Mouse (Mus musculus): ENCODE measurements at regions not wholly inside any gene's neighbourhood (a gene's known extent, or its start where the extent isn't known, plus 50 kb on each side); places are given as distances from the start of the nearest gene placed in this dataset.
A peak's percentile ranks its signal among the peaks of the same experiment; 100 is the strongest.

DNA sequence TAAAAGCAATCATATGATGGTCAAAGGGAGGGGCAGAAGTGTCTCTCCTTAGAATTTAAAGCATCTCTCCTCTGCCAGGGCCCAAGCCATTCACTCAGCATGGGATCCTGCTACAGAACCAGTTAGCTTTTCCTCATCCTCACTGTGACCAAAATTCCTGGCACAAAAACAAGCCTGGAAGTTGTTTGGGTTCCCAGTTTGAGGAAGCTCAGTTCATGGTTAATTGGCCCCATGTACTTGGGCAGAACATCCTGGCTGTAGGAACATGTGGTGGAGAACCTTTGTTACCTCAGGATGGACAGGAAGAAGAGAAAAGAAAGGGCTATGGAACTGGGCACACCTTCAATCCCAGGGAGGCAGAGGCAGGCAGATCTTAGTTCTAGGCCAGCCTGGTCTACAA is 52.4 kb upstream of the Mfge8 start:
- DNase-seq (ENCODE audit: extremely low read depth, low read depth, low spot score), result no peak

DNA sequence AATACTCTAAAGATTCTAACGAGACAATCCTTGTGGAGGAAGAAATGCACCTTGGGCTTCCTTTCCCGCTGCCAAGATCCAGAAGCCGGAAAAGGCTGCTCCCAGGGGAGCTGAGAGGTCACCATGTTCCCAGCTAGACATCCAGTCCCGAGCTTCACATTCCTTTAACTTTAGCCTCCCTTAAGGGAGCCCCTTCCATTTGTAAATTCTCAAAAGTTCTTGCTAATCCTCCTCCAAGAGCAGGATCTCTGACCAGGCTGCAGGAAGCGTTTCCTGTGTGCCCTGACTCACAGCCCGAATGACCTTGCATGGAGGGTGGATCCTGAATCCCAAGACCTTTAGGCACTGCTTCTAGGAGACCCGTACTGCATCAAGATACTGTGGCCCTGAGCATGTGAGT is 53.5 kb upstream of the Mfge8 start:
- no peak for DNase-seq (ENCODE audit: extremely low read depth, low read depth, low spot score)

DNA sequence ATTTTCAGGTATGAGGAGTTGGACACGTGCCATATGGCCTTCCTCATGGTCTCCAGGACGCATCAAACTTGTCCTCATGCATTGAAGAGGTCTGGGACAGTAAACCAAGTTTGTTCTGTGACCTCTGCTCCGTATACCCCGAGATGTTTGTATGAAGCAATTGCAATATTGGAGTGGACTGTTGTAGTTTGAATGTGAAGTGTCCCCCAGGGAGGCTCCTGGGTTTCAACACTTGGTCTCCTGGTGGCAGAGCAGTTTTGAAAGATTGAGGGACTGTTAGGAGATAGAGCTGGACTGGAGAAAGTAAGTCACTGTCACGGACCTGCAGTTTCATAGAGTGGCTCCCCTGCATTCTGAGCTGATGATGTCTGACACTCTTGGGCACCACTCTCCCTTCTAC is 54.6 kb upstream of the Mfge8 start:
- DNase-seq (ENCODE audit: extremely low read depth, low read depth, low spot score), result no peak

DNA sequence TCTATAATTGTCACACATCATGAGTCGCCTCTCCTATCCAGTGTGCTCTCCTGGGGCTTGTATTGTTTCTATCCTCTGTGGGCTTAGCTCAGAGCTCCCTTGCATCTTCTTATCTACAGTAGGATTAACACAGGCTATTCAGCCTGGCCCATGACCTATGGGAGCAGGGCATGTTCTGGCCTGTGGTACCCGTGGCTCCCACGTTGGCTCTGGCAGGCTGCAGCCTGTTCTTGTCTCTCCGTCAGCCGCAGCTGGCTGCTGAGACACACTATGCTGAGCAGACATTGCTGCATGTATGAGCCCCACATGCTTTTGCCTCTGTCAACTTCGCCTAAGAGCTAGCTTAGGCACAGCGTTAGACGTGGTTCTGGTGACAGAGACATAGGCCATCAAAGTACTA is 58.3 kb upstream of the Mfge8 start:
- peak; percentile 46 for DNase-seq (ENCODE audit: extremely low read depth, low read depth, low spot score)

DNA sequence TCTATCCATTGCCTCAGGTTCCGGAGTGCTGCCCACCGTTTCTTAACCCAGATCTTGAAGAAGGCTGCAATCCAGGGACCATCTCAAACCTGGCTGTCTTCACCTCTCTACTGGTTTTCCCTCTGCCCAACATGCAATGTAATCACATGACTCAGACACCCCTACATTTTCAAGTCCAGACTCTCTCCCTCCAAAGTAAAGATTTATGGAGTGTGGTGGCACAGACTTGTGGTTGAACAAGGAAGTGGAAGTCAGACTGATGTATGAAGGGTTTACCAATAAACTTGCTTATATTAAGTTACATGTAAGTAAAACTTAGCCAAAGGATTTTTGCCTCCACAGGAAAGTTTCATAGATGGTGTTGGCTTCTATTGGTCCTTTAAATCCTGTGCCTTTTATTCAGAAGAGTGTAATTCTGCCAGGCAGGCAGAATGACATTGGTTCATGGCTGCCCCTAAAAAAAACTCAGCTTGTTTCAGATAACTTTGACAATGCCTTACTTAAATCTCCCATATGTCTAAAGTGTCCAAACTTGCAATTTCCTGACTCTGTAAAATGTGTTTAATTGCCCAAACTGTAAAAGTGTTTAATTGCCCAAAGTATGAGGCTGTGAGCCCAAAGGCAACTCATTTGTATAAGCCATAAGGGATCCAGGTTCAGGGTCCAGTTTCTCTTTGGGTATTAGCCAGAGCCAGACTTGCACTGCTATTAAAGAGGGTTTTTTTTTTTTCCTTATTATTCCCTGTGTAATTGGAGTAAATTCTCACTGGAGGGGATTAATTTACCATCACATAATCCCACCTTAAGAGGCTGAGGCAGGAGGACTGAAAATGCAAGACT is 61.7 kb upstream of the Mfge8 start:
- DNase-seq (ENCODE audit: extremely low read depth, low read depth, low spot score), result no peak

DNA sequence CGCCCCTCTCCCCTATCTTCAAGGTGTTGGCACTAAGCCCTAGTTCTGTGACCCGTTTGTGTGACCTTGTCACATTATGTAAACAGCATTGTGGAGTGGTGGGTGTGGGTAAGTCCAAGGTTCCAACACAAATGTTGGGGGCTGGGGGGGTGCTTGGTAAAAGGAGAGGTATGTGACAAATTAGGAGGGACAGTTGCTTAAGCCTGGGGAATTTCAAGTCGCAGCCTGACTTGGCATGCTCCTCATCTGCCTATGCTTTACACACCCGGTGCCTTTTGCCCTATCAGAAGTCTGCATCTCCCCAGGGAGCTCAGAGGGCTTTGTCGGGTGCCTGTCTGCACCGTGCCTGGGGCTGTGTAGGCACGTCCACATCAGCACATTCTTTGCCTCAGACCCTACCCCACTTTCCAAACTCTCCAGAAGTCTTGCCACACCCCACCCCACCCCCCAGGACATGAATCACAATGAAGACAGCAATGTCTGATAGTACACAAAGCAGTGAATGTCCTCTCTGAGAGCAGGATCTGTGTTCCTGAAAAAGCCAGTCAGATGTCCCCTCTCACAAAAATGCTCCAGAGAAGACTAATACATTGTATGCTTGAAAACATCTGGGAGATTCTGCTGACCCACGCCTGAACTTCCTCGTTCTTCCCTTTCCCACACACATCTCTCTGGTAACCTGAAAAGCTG is 61.6 kb upstream of the Abhd2 start:
- DNase-seq (ENCODE audit: extremely low read depth, low read depth, low spot score), result no peak

DNA sequence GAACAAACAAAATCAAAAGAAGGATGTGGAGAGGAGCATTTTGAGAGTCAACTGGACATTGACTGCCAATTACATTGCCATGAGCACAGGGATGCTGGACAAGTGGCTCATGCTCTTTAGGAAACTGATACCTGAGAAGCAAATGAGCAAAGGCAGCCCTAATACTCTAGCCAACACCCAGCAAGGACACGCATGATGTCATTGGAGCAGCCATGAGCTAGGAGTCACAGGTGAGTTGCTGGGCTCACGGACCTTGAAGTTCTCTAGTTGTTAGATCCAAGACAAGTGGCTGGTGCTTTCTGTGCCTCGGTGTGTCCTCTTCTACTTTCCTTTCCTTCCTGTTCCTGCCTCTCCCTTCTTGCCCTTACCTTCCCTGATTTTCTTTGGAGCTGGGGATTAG is 60.8 kb upstream of the Abhd2 start:
- no peak for DNase-seq (ENCODE audit: extremely low read depth, low read depth, low spot score)

DNA sequence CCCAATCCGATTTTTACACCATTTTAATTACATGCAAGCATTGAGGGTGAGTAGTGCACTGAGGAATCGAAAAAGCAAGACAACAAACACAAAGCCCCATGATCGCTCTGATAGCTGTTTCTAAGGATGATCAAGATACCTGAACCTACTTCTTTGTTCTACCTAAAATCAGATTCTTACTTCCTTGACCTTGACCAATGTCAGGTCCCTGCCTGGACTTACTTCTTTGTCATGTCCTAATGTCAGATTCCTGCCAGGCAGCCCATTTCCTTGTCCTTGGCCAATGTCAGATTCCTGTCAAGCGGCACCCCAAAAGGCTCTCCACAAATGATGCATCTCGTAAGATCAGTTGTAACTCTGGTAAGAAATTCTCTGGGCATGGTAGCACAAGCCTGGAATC is 58.0 kb upstream of the Abhd2 start:
- DNase-seq (ENCODE audit: extremely low read depth, low read depth, low spot score), result no peak

DNA sequence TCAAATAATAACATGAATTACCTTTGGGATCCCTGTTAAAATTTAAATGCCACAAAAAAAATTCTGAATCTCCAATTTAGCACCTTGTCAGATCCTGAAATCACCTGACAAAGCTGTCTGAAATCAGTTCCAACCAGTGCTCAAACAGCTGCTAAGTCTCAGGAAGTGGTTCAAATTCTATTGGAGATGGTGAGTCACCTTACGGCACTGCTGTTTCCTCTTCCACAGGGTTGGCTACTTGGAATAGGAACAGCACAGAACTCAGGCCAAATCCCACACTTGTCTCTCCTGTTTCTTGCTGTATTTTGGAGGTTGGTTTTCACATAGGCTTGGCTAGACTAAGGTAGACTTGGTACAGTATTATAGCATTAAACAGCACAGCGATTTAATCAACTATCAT is 55.8 kb upstream of the Abhd2 start:
- DNase-seq (ENCODE audit: extremely low read depth, low read depth, low spot score), result no peak

DNA sequence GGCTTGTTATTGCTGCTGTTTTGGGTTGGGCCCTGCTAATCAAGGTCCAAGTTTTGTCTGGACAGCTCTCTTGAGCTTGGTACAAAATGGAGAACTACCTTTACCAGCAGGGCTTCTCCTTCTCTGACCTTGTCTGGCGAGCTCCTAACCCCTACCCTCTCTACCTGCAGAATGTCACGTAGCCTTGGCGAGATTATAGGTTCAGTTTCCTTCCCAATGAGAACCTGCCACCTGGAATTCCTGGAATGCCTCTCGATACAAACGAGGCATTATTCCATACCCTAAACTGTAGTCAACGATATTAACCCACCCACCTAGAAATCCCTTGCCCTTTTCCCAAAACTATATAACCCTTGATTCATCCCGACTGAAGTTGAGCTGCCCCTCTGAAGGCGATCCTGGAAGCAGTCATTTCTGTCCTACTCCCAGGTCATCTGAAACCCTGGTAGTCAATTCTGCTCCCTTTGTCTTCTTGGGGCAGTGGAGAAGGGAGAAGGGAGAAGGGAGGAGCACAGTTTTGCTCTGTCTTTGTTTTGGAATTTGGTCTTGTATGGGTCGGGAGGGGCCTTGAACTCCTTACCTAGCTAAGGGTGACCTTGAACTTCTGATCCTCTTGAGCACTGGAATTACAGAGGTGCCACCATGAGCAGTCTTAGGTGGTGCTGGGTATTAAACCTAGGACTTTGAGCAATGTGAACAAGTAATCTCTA is 50.2 kb upstream of the Abhd2 start:
- no peak for DNase-seq (ENCODE audit: extremely low read depth, low read depth, low spot score)
